Mouse (Mus musculus) urinary bladder, postnatal 36 days (tissue): ENCODE measurements around the gene Fundc1.
A peak's percentile ranks its signal among the peaks of the same experiment; 100 is the strongest.
"Not testable (repeated sequence)": the region's sequence is repeated elsewhere in the genome, so short reads cannot be mapped to it uniquely, and the experiment has no call there.

ENCODE experiments used
- DNase-seq, 2 experiments: peaks; one replicate each; pipeline ENCODE4 v3.0.0; 2022; ENCODE audit warnings: low spot score in 2 of 2, mixed read lengths in 1 of 2

The Fundc1 gene

GRCm38 (mm10) chrX:17571621-17572459 is at the start of gene Fundc1:
Gene Fundc1, minus strand, starts transcription at chrX:17572325.
- peak; percentile 86 to 94 for DNase-seq

GRCm38 (mm10) chrX:17611253-17611652 is 39.1 kb upstream of the Fundc1 start:
- no peak for DNase-seq

- no peak for DNase-seq
Observed at GRCm38 (mm10) chrX:17608763-17609162, 36.6 kb upstream of the Fundc1 start.

- no peak for DNase-seq
Observed at GRCm38 (mm10) chrX:17607668-17608067, 35.5 kb upstream of the Fundc1 start.

- DNase-seq: no peak
Observed at GRCm38 (mm10) chrX:17593331-17593730, 21.2 kb upstream of the Fundc1 start.

GRCm38 (mm10) chrX:17590745-17591144 is 18.6 kb upstream of the Fundc1 start:
- peak in 1 of 2 experiments; percentile 31 for DNase-seq

- DNase-seq: no peak
Observed at GRCm38 (mm10) chrX:17571271-17571620, 879 bp downstream of the Fundc1 start.

- DNase-seq: no peak
Observed at GRCm38 (mm10) chrX:17568670-17569069, 3.5 kb downstream of the Fundc1 start.

GRCm38 (mm10) chrX:17565743-17566142 is 6.4 kb downstream of the Fundc1 start:
- DNase-seq: no peak

- no peak for DNase-seq
Observed at GRCm38 (mm10) chrX:17564732-17565131, 7.4 kb downstream of the Fundc1 start.

GRCm38 (mm10) chrX:17558746-17559145 is 13.4 kb downstream of the Fundc1 start:
- DNase-seq: no peak

- DNase-seq: no peak
Observed at GRCm38 (mm10) chrX:17554488-17554887, 17.6 kb downstream of the Fundc1 start.

GRCm38 (mm10) chrX:17551586-17551985 is 20.5 kb downstream of the Fundc1 start:
- not testable (repeated sequence) for DNase-seq

GRCm38 (mm10) chrX:17547143-17547806 is 24.9 kb downstream of the Fundc1 start:
- no peak for DNase-seq

- DNase-seq: no peak
Observed at GRCm38 (mm10) chrX:17544860-17545492, 27.1 kb downstream of the Fundc1 start.

- DNase-seq: no peak
Observed at GRCm38 (mm10) chrX:17537701-17538100, 34.4 kb downstream of the Fundc1 start.

- DNase-seq: no peak
Observed at GRCm38 (mm10) chrX:17527008-17527407, 45.1 kb downstream of the Fundc1 start.

GRCm38 (mm10) chrX:17521221-17521716 is 50.9 kb downstream of the Fundc1 start:
- DNase-seq: no peak

- no peak for DNase-seq
Observed at GRCm38 (mm10) chrX:17520086-17520485, 52.0 kb downstream of the Fundc1 start.

GRCm38 (mm10) chrX:17514012-17514411 is 58.1 kb downstream of the Fundc1 start:
- DNase-seq: no peak

- DNase-seq: no peak
Observed at GRCm38 (mm10) chrX:17512021-17512602, 60.0 kb downstream of the Fundc1 start.
